Mouse (Mus musculus): ENCODE data around the gene Pard6b. TPM values are rescaled to one million over a fixed set of nuclear protein-coding genes. Genes with fewer than 3 reads are reported as not detected.

Gene Pard6b
- 2.5 to 2.9 TPM (median 2.7 TPM) in 4 replicates for total RNA-seq (2023; ENCODE audit: inconsistent age)

DNA sequence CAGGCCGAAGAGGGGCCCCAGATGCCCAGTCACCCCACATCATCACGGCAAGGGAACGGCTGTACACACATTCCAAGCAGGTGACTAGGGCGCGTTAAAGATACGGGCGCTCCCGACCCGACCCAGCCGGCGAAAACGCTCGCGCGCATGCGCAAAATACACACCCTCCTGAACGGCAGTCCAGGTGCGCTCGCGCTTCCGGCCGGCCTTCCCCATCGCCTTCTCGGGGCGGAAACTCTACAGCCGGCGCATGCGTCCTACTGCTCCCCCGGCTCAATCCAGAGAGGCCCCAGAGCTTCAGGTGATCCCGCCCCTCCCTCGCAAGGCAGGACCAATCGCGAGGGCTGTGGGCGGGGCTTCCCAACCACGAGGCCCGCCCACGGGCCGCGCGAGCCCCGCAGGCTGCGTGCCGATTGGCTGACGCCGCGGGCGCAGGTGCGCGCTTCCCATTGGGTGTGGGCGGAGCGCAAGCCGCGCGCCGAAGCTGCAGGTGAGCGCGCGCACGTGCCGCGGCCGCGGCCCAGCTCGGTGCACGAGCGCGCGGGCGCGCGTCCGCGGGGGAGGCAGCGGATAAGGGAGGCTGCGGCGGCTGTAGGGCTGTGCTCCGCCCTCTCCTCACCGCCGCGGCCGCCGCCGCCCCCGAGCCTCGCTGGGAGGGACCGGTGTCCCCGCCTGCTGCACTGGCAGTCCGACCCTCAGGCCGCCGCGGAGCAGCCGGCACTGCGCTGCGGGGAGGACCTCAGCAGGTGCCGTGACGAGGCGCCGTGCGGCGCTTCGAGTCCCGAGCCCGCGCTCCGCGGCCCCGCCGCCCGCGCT lies at the start of gene Pard6b:
Pard6b (plus strand) TSS at position 574 of the 816 bp plus-strand sequence.

Other genes starting within 250 kb of the Pard6b start
- gene Ptpn1, start 148.9 kb upstream of the Pard6b start, total RNA-seq (2023; ENCODE audit: inconsistent age): 152 to 168 TPM (median 161 TPM) in 4 replicates
- gene Ripor3, start 70.4 kb upstream of the Pard6b start, total RNA-seq (2023; ENCODE audit: inconsistent age): not detected in 4 replicates
- 79.0 to 104 TPM (median 96.7 TPM) in 4 replicates for gene Adnp, start 126.1 kb downstream of the Pard6b start, total RNA-seq (2023; ENCODE audit: inconsistent age)
- 5.0 to 6.8 TPM (median 6.3 TPM) in 3 of 4 replicates, not detected in the other for gene Gm20716, start 149.4 kb downstream of the Pard6b start, total RNA-seq (2023; ENCODE audit: inconsistent age)
- 118 to 134 TPM (median 126 TPM) in 4 replicates for gene Dpm1, start 149.6 kb downstream of the Pard6b start, total RNA-seq (2023; ENCODE audit: inconsistent age)
- 12.4 to 15.7 TPM (median 15.1 TPM) in 4 replicates for gene Mocs3, start 149.6 kb downstream of the Pard6b start, total RNA-seq (2023; ENCODE audit: inconsistent age)
- gene Kcng1, start 200.7 kb downstream of the Pard6b start, total RNA-seq (2023; ENCODE audit: inconsistent age): not detected in 4 replicates